ENCODE assay signal across 12 mouse cellular contexts in the genomic region with DNA sequence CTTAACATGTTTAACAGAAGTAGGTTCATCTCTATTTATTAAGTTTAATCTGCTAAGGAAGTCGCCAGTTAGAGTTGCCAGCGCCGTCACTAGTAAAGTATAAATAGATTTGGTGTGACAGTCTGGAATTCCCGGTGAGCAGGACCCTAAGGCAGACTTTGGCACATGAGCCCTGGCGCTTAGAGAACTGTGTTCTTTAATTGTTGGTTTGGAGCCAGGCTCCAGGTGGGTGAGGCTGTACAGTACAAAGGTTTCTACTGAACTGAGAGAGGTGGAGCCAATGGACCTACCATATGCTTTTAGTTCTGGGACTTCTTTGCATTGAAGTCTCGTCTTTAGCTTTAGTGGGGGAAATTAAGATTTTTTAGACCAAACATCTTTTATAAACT.
A peak's percentile ranks its signal among the peaks of the same experiment; 100 is the strongest.
DNase-seq lines count a peak whose midpoint lies in the region; ATAC-seq lines count a peak whose summit lies in the region.
"Had no signal": no experiment of that assay in that cellular context is flagged by ENCODE, and none has a peak within 500 bp of the region (broad histone marks: within the 10 kb centered on the region; RNA-seq: fewer than 3 reads in every experiment).

No protein-coding gene starts in this region.

- H3K4me1 ChIP-seq in kidney, embryonic 15.5 days, result peaks cover 17% of the 10 kb centered on the region
- peaks cover 31% of the 10 kb centered on the region for H3K4me1 ChIP-seq in heart, embryonic 15.5 days (replicated peaks)
- no peaks in the 10 kb centered on the region for H3K4me1 ChIP-seq in hindbrain, embryonic 13.5 days (replicated peaks)
- no peaks in the 10 kb centered on the region for H3K4me1 ChIP-seq in forebrain, embryonic 14.5 days (ENCODE audit: control insufficient read depth, insufficient read depth, low read length)

- no peaks in the 10 kb centered on the region for H3K27me3 ChIP-seq in kidney, embryonic 15.5 days
- no peaks in the 10 kb centered on the region for H3K27me3 ChIP-seq in heart, embryonic 15.5 days
- H3K27me3 ChIP-seq in hindbrain, embryonic 13.5 days, result no peaks in the 10 kb centered on the region
- no peaks in the 10 kb centered on the region for H3K27me3 ChIP-seq in forebrain, embryonic 14.5 days (replicated peaks; ENCODE audit: control insufficient read depth, insufficient read depth, low read length)
- H3K27me3 ChIP-seq: midbrain, embryonic 12.5 days had no signal

- no peak overlapping the region for H3K4me3 ChIP-seq in kidney, embryonic 15.5 days (replicated peaks)
- no peak overlapping the region for H3K4me3 ChIP-seq in heart, embryonic 15.5 days
- no peak overlapping the region for H3K4me3 ChIP-seq in hindbrain, embryonic 13.5 days
- no peak overlapping the region for H3K4me3 ChIP-seq in forebrain, embryonic 14.5 days (ENCODE audit: low read depth, low read length)
- H3K4me3 ChIP-seq: left cerebral cortex, adult 2 months; midbrain, embryonic 12.5 days had no signal

- WGBS in kidney, embryonic 15.5 days, result 83% methylated on average over 6 of the region's 6 CpGs
- WGBS in heart, embryonic 15.5 days, result 47% methylated on average over 6 of the region's 6 CpGs
- 85% methylated on average over 6 of the region's 6 CpGs for WGBS in hindbrain, embryonic 13.5 days
- 77% methylated on average over 6 of the region's 6 CpGs for WGBS in forebrain, embryonic 14.5 days

- H3K9ac ChIP-seq in kidney, embryonic 15.5 days, result no peak overlapping the region
- no peak overlapping the region for H3K9ac ChIP-seq in heart, embryonic 15.5 days
- no peak overlapping the region for H3K9ac ChIP-seq in hindbrain, embryonic 13.5 days
- no peak overlapping the region for H3K9ac ChIP-seq in forebrain, embryonic 14.5 days (ENCODE audit: low read length)
- H3K9ac ChIP-seq: lung, embryonic 14.5 days; midbrain, embryonic 12.5 days had no signal

- H3K27ac ChIP-seq in kidney, embryonic 15.5 days, result no peak overlapping the region
- peak overlapping the region; percentile 34; the same call in 1 of the 2 replicates for H3K27ac ChIP-seq in heart, embryonic 15.5 days
- no peak overlapping the region for H3K27ac ChIP-seq in hindbrain, embryonic 13.5 days
- H3K27ac ChIP-seq in forebrain, embryonic 14.5 days (ENCODE audit: low read depth, low read length), result no peak overlapping the region
- H3K27ac ChIP-seq: left cerebral cortex, adult 2 months; midbrain, embryonic 12.5 days had no signal

- H3K36me3 ChIP-seq in kidney, embryonic 15.5 days, result no peaks in the 10 kb centered on the region
- H3K36me3 ChIP-seq in heart, embryonic 15.5 days, result peaks cover 34% of the 10 kb centered on the region
- no peaks in the 10 kb centered on the region for H3K36me3 ChIP-seq in hindbrain, embryonic 13.5 days
- H3K36me3 ChIP-seq in forebrain, embryonic 14.5 days (ENCODE audit: control insufficient read depth, insufficient read depth, low read length), result no peaks in the 10 kb centered on the region
- H3K36me3 ChIP-seq: midbrain, embryonic 12.5 days had no signal

- ATAC-seq in cerebellum, adult (ENCODE audit: insufficient number of reproducible peaks, low FRiP score, low TSS enrichment), result no peak
- ATAC-seq in kidney, embryonic 15.5 days (replicated peaks; ENCODE audit: low FRiP score), result no peak; the same call in 1 of the 2 replicates
- 0 out of 2 replicates have a peak, but pooled peaks have one; percentile 37 for ATAC-seq in heart, embryonic 15.5 days (replicated peaks; ENCODE audit: insufficient number of reproducible peaks, insufficient read depth, low FRiP score, low read depth)
- no peak for ATAC-seq in hindbrain, embryonic 13.5 days (ENCODE audit: low FRiP score)
- ATAC-seq in forebrain, embryonic 14.5 days, result no peak
- ATAC-seq: inflammation-experienced regulatory T-cells, adult 6 months had no signal

- peak; percentile 3 for DNase-seq in cerebellum, adult 9-10 months
- peak; percentile 87 for DNase-seq in kidney, adult 11 months
- peak; percentile 86 for DNase-seq in kidney, postnatal 14 days
- no peak for DNase-seq in forebrain, embryonic 14.5 days (ENCODE audit: low spot score)
- DNase-seq: lung, embryonic 14.5 days had no signal

- H3K9me3 ChIP-seq in kidney, embryonic 15.5 days (replicated peaks), result no peaks in the 10 kb centered on the region
- no peaks in the 10 kb centered on the region for H3K9me3 ChIP-seq in heart, embryonic 15.5 days (replicated peaks)
- H3K9me3 ChIP-seq in hindbrain, embryonic 13.5 days, result no peaks in the 10 kb centered on the region
- H3K9me3 ChIP-seq in forebrain, embryonic 14.5 days (replicated peaks; ENCODE audit: control insufficient read depth, low read length), result no peaks in the 10 kb centered on the region
- H3K9me3 ChIP-seq: midbrain, embryonic 12.5 days had no signal

- no peak overlapping the region for H3K4me2 ChIP-seq in kidney, embryonic 15.5 days
- no peak overlapping the region for H3K4me2 ChIP-seq in heart, embryonic 15.5 days
- H3K4me2 ChIP-seq in hindbrain, embryonic 13.5 days, result no peak overlapping the region
- H3K4me2 ChIP-seq in forebrain, embryonic 14.5 days (ENCODE audit: low read length), result no peak overlapping the region
- H3K4me2 ChIP-seq: lung, embryonic 14.5 days; midbrain, embryonic 12.5 days had no signal
